Mouse (Mus musculus) thymus, postnatal 14 days (tissue): ENCODE measurements around the gene Olfr788.

Experiments used
- DNase-seq: peaks from one replicate; pipeline ENCODE4 v3.0.0; 2021

Gene Olfr788

GRCm38 (mm10) chr10:129470698-129471097 lies at the start of gene Olfr788:
Gene Olfr788, plus strand, starts transcription at chr10:129470998.
- DNase-seq, result no peak

- DNase-seq, result no peak
Observed at GRCm38 (mm10) chr10:129427006-129427405, 43.8 kb upstream of the Olfr788 start, which contains the start of gene Olfr786. Gene Olfr786, plus strand, starts transcription at chr10:129427306.

- no peak for DNase-seq
Observed at GRCm38 (mm10) chr10:129461562-129461961, 9.2 kb upstream of the Olfr788 start, which contains the start of gene Olfr787. Gene Olfr787, plus strand, starts transcription at chr10:129461862.

GRCm38 (mm10) chr10:129473256-129473655 lies 2.5 kb downstream of the Olfr788 start:
- no peak for DNase-seq

GRCm38 (mm10) chr10:129473723-129474122 lies 2.9 kb downstream of the Olfr788 start:
- no peak for DNase-seq

- no peak for DNase-seq
Observed at GRCm38 (mm10) chr10:129484452-129484851, 13.7 kb downstream of the Olfr788 start, which contains the start of gene Olfr789. Gene Olfr789, plus strand, starts transcription at chr10:129484752.

- no peak for DNase-seq
Observed at GRCm38 (mm10) chr10:129490101-129490500, 19.3 kb downstream of the Olfr788 start.

GRCm38 (mm10) chr10:129498192-129498591 lies 27.4 kb downstream of the Olfr788 start, which contains the start of gene Olfr790:
Gene Olfr790, plus strand, starts transcription at chr10:129498492.
- DNase-seq, result no peak

- DNase-seq, result no peak
Observed at GRCm38 (mm10) chr10:129521492-129521891, 50.7 kb downstream of the Olfr788 start, which contains the start of gene Olfr791. Gene Olfr791, plus strand, starts transcription at chr10:129521792.
